Comparison of ENCODE assay signal across 28 mouse cellular contexts in the genomic region with DNA sequence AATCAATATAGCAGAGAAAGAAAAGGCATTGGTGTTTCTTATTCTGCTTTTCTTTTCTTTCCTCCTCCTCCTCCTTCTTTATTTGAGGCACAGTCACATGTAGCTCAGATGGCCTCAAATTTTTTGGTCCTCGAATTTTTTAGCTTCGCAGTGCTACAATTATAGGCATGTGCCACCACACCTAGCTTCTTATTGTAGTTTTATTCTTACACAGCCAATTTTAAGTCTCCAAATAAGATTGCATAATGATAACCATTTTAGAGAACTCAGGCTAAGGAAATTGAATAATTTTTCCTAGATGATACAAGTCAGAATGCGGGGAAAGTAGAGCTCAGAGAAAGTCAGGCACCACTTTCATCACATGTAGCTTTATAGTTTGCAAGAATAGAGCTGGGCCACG.
"Had no signal": no experiment of that assay in that cellular context is flagged by ENCODE, and none has a peak within 500 bp of the region (broad histone marks: within the 10 kb centered on the region; RNA-seq: fewer than 3 reads in every experiment).

No protein-coding gene starts in this region.

- H3K36me3 ChIP-seq: embryonic facial prominence, embryonic 10.5 days; embryonic facial prominence, embryonic 12.5 days; embryonic facial prominence, embryonic 13.5 days; embryonic facial prominence, embryonic 15.5 days; forebrain, embryonic 10.5 days; forebrain, embryonic 12.5 days; forebrain, embryonic 15.5 days had no signal

- ATAC-seq: forebrain, embryonic 13.5 days; forebrain, embryonic 14.5 days; forebrain, embryonic 15.5 days; forebrain, embryonic 16.5 days; forebrain, postnatal 0 days had no signal

- DNase-seq: cerebellum, adult 8-10 months; cerebellum, adult 9-10 months; cerebellum, adult 9-11 months; cerebellum, postnatal 10 days; cerebellum, postnatal 14 days; cerebellum, postnatal 25 days; cerebellum, postnatal 36 days; embryo, embryonic 11 days; forebrain, postnatal 0 days; gastrocnemius, adult 2 months; gastrocnemius, postnatal 10 days; gastrocnemius, postnatal 14 days; gastrocnemius, postnatal 25 days; gastrocnemius, postnatal 36 days; heart, adult 11 months; heart, adult 18-20 months; heart, adult 2 months had no signal

- H3K27me3 ChIP-seq: embryonic facial prominence, embryonic 12.5 days; embryonic facial prominence, embryonic 13.5 days; embryonic facial prominence, embryonic 15.5 days; forebrain, embryonic 12.5 days; forebrain, embryonic 13.5 days; forebrain, embryonic 15.5 days had no signal

- H3K4me3 ChIP-seq: embryonic facial prominence, embryonic 10.5 days; embryonic facial prominence, embryonic 12.5 days; embryonic facial prominence, embryonic 13.5 days; embryonic facial prominence, embryonic 15.5 days; erythroblast, embryonic 14.5 days; forebrain, embryonic 10.5 days; forebrain, embryonic 12.5 days; forebrain, embryonic 13.5 days; forebrain, embryonic 15.5 days; gastrocnemius, adult 2 months; heart, adult 2 months had no signal

- H3K27ac ChIP-seq: embryonic facial prominence, embryonic 10.5 days; embryonic facial prominence, embryonic 12.5 days; embryonic facial prominence, embryonic 13.5 days; embryonic facial prominence, embryonic 15.5 days; forebrain, embryonic 10.5 days; forebrain, embryonic 12.5 days; forebrain, embryonic 13.5 days; forebrain, embryonic 15.5 days; gastrocnemius, adult 2 months; heart, adult 2 months had no signal
